Mouse (Mus musculus) cerebellum, adult 11-12 months (tissue): ENCODE data around the gene Eef1a2.

Experiments
- DNase-seq: peaks from one replicate; pipeline ENCODE4 v3.0.0; 2022

The Eef1a2 gene

GRCm38 (mm10) chr2:181157716-181158302, 995 bp upstream of the Eef1a2 start:
- peak; percentile 54 for DNase-seq

GRCm38 (mm10) chr2:181157180-181157579, 366 bp upstream of the Eef1a2 start:
- DNase-seq, result no peak

GRCm38 (mm10) chr2:181155801-181156200, 1.0 kb downstream of the Eef1a2 start:
- DNase-seq, result peak; percentile 89

- DNase-seq, result peak; percentile 73
Observed at GRCm38 (mm10) chr2:181154831-181155415, 1.9 kb downstream of the Eef1a2 start.

GRCm38 (mm10) chr2:181154361-181154760, 2.5 kb downstream of the Eef1a2 start:
- peak; percentile 68 for DNase-seq

GRCm38 (mm10) chr2:181153837-181154236, 3.0 kb downstream of the Eef1a2 start:
- peak; percentile 70 for DNase-seq

- no peak for DNase-seq
Observed at GRCm38 (mm10) chr2:181153131-181153530, 3.7 kb downstream of the Eef1a2 start.

- DNase-seq, result peak; percentile 68
Observed at GRCm38 (mm10) chr2:181152701-181153100, 4.1 kb downstream of the Eef1a2 start.

- peak; percentile 39 for DNase-seq
Observed at GRCm38 (mm10) chr2:181150281-181150680, 6.5 kb downstream of the Eef1a2 start.

GRCm38 (mm10) chr2:181148318-181148955, 8.4 kb downstream of the Eef1a2 start:
- peak; percentile 65 for DNase-seq

- peak; percentile 38 for DNase-seq
Observed at GRCm38 (mm10) chr2:181147546-181148317, 9.1 kb downstream of the Eef1a2 start.

- DNase-seq, result peak; percentile 65
Observed at GRCm38 (mm10) chr2:181146976-181147545, 9.8 kb downstream of the Eef1a2 start.

GRCm38 (mm10) chr2:181144675-181145074, 12.1 kb downstream of the Eef1a2 start:
- no peak for DNase-seq

- DNase-seq, result no peak
Observed at GRCm38 (mm10) chr2:181143509-181144276, 13.1 kb downstream of the Eef1a2 start.

GRCm38 (mm10) chr2:181142703-181143135, 14.1 kb downstream of the Eef1a2 start:
- peak; percentile 69 for DNase-seq

- DNase-seq, result peak; percentile 85
Observed at GRCm38 (mm10) chr2:181139641-181140193, 17.1 kb downstream of the Eef1a2 start.

- no peak for DNase-seq
Observed at GRCm38 (mm10) chr2:181136934-181137333, 19.9 kb downstream of the Eef1a2 start.

GRCm38 (mm10) chr2:181135446-181135818, 21.4 kb downstream of the Eef1a2 start:
- no peak for DNase-seq

- peak; percentile 65 for DNase-seq
Observed at GRCm38 (mm10) chr2:181134591-181135445, 22.0 kb downstream of the Eef1a2 start, which contains the start of gene Kcnq2. Gene Kcnq2 (minus strand): TSS chr2:181135300.

GRCm38 (mm10) chr2:181133837-181134590, 22.8 kb downstream of the Eef1a2 start:
- peak; percentile 61 for DNase-seq
